Mouse (Mus musculus) hindbrain, embryonic 10.5 days (tissue): ENCODE results near the gene Gprc5c. TPM values are rescaled to one million over a fixed set of nuclear protein-coding genes. Genes with fewer than 3 reads are reported as not detected.

Source experiments
- DNase-seq: peaks from one replicate; pipeline ENCODE4 v3.0.0-alpha.2; 2017; ENCODE audit warnings: low spot score
- H3K27ac ChIP-seq: fragments of 300-500 bp; sonication (generic); 2 replicates; pipeline ENCODE4 v1.5.1; 2016; ENCODE audit warnings: mild to moderate bottlenecking, moderate library complexity
- H3K27me3 ChIP-seq: fragments of 300-500 bp; sonication (generic); 2 replicates; pipeline ENCODE4 v1.6.1; 2016; ENCODE audit warnings: mild to moderate bottlenecking; ENCODE audit not compliant: poor library complexity, insufficient read depth, severe bottlenecking
- H3K36me3 ChIP-seq: fragments of 300-500 bp; sonication (generic); 2 replicates; pipeline ENCODE4 v1.6.1; 2016; ENCODE audit warnings: mild to moderate bottlenecking, moderate library complexity
- H3K4me1 ChIP-seq: fragments of 300-500 bp; sonication (generic); replicated peaks from 2 replicates; pipeline ENCODE4 v1.6.1; 2016; ENCODE audit warnings: mild to moderate bottlenecking
- H3K4me3 ChIP-seq: fragments of 300-500 bp; sonication (generic); 2 replicates; pipeline ENCODE4 v1.5.1; 2016; ENCODE audit warnings: mild to moderate bottlenecking, moderate library complexity
- H3K9me3 ChIP-seq: fragments of 300-500 bp; sonication (generic); 2 replicates; pipeline ENCODE4 v1.6.1; 2016; ENCODE audit warnings: mild to moderate bottlenecking, moderate library complexity
- WGBS: fragments of 180-500 bp; shearing (Covaris S2); methylation state at CpG from one replicate; pipeline ENCODE4 v1.1.7; 2016; 5-methylcytosine and 5-hydroxymethylcytosine counted together
- polyA plus RNA-seq: library from polyadenylated mRNA; unstranded; fragments of >200 nt; fragmentation: Nextera tagmentation; extraction: Ambion mirVana; gene quantifications from 2 replicates; pipeline ENCODE4 v1.2.1, GENCODE M21; 2016

Gprc5c gene
- polyA plus RNA-seq, 1 experiment from 2014 or later: 31.5 TPM

- 96% methylated on average over 7 of the region's 7 CpGs for WGBS
- Histone ChIP-seq H3K27me3 (peaks cover 14% of the 10 kb centered on the region), H3K9me3 (peaks cover 10% of the 10 kb centered on the region; the same call in 1 of the 2 replicates), H3K4me1 (peaks cover 50% of the 10 kb centered on the region), H3K27ac (0 out of 2 replicates have a peak overlapping the region, but pooled peaks have one; percentile 17), H3K36me3 (no peaks in the 10 kb centered on the region), H3K4me3 (no peak overlapping the region)
- no peak for DNase-seq
Measured at GRCm38 (mm10) chr11:114818185-114818584, 32.8 kb upstream of the Gprc5c start.

GRCm38 (mm10) chr11:114819110-114819509 lies 31.8 kb upstream of the Gprc5c start:
- H3K4me1 ChIP-seq: peaks cover 59% of the 10 kb centered on the region
- H3K27ac ChIP-seq: peak overlapping the region; percentile 72
- WGBS: 10% methylated on average over 2 of the region's 2 CpGs

GRCm38 (mm10) chr11:114820444-114820843 lies 30.5 kb upstream of the Gprc5c start:
- WGBS: 29% methylated on average over 3 of the region's 3 CpGs
- Histone ChIP-seq H3K4me3 (no peak overlapping the region), H3K27ac (peak overlapping the region; percentile 72), H3K4me1 (peaks cover 54% of the 10 kb centered on the region), H3K9me3 (peaks cover 10% of the 10 kb centered on the region; the same call in 1 of the 2 replicates), H3K27me3 (peaks cover 27% of the 10 kb centered on the region), H3K36me3 (no peaks in the 10 kb centered on the region)
- no peak for DNase-seq

More at GRCm38 (mm10) chr11:114819110-114819509, 31.8 kb upstream of the Gprc5c start:
- Histone ChIP-seq H3K27me3 (peaks cover 20% of the 10 kb centered on the region), H3K4me3 (no peak overlapping the region), H3K36me3 (no peaks in the 10 kb centered on the region), H3K9me3 (peaks cover 10% of the 10 kb centered on the region; the same call in 1 of the 2 replicates)
- peak; percentile 15 for DNase-seq

- Histone ChIP-seq H3K27ac (no peak overlapping the region), H3K4me3 (no peak overlapping the region), H3K27me3 (peaks cover 31% of the 10 kb centered on the region), H3K36me3 (no peaks in the 10 kb centered on the region), H3K4me1 (peaks cover 54% of the 10 kb centered on the region), H3K9me3 (peaks cover 10% of the 10 kb centered on the region; the same call in 1 of the 2 replicates)
- no peak for DNase-seq
- WGBS: 64% methylated on average over 1 of the region's 1 CpGs
Measured at GRCm38 (mm10) chr11:114821325-114821724, 29.6 kb upstream of the Gprc5c start.

- peak overlapping the region; percentile 81 for H3K27ac ChIP-seq
- peaks cover 31% of the 10 kb centered on the region for H3K27me3 ChIP-seq
- peaks cover 58% of the 10 kb centered on the region for H3K4me1 ChIP-seq
- 50% methylated on average over 12 of the region's 12 CpGs for WGBS
- H3K36me3 ChIP-seq: no peaks in the 10 kb centered on the region
- peak overlapping the region; percentile 20; the same call in 1 of the 2 replicates for H3K4me3 ChIP-seq
- H3K9me3 ChIP-seq: peaks cover 10% of the 10 kb centered on the region; the same call in 1 of the 2 replicates
- DNase-seq: no peak
Measured at GRCm38 (mm10) chr11:114822727-114823126, 28.2 kb upstream of the Gprc5c start.

GRCm38 (mm10) chr11:114823199-114823725 lies 27.7 kb upstream of the Gprc5c start:
- peak overlapping the region; percentile 20 for H3K4me3 ChIP-seq
- whole genome bisulfite sequencing: 4% methylated on average over 11 of the region's 11 CpGs
- H3K4me1 ChIP-seq: peaks cover 59% of the 10 kb centered on the region
- peaks cover 33% of the 10 kb centered on the region for H3K27me3 ChIP-seq
- no peaks in the 10 kb centered on the region for H3K36me3 ChIP-seq
- H3K27ac ChIP-seq: peak overlapping the region; percentile 81
- peaks cover 7% of the 10 kb centered on the region; the same call in 1 of the 2 replicates for H3K9me3 ChIP-seq
- DNase-seq: peak; percentile 63

GRCm38 (mm10) chr11:114826686-114827085 lies 24.3 kb upstream of the Gprc5c start:
- Histone ChIP-seq H3K27ac (no peak overlapping the region; the same call in 1 of the 2 replicates), H3K36me3 (no peaks in the 10 kb centered on the region), H3K4me1 (peaks cover 57% of the 10 kb centered on the region), H3K27me3 (peaks cover 26% of the 10 kb centered on the region), H3K4me3 (no peak overlapping the region), H3K9me3 (no peaks in the 10 kb centered on the region)
- DNase-seq: no peak
- 56% methylated on average over 5 of the region's 5 CpGs for WGBS

GRCm38 (mm10) chr11:114829499-114830432 lies 21.2 kb upstream of the Gprc5c start:
- 7% methylated on average over 24 of the region's 24 CpGs for WGBS

GRCm38 (mm10) chr11:114830433-114830773 lies 20.5 kb upstream of the Gprc5c start:
- Histone ChIP-seq H3K36me3 (no peaks in the 10 kb centered on the region), H3K27ac (peak overlapping the region; percentile 93), H3K4me3 (peak overlapping the region; percentile 50), H3K27me3 (peaks cover 12% of the 10 kb centered on the region), H3K9me3 (no peaks in the 10 kb centered on the region), H3K4me1 (peaks cover 49% of the 10 kb centered on the region)
- no peak for DNase-seq
- 15% methylated on average over 8 of the region's 8 CpGs for WGBS

More at GRCm38 (mm10) chr11:114829499-114830432, 21.2 kb upstream of the Gprc5c start:
- Histone ChIP-seq H3K27me3 (peaks cover 15% of the 10 kb centered on the region), H3K4me3 (peak overlapping the region; percentile 50), H3K27ac (peak overlapping the region; percentile 93), H3K36me3 (no peaks in the 10 kb centered on the region), H3K4me1 (peaks cover 49% of the 10 kb centered on the region), H3K9me3 (no peaks in the 10 kb centered on the region)
- peak; percentile 83 for DNase-seq

GRCm38 (mm10) chr11:114833166-114833565 lies 17.8 kb upstream of the Gprc5c start:
- Histone ChIP-seq H3K4me3 (no peak overlapping the region), H3K27ac (no peak overlapping the region), H3K27me3 (peaks cover 6% of the 10 kb centered on the region), H3K9me3 (no peaks in the 10 kb centered on the region), H3K4me1 (peaks cover 52% of the 10 kb centered on the region), H3K36me3 (no peaks in the 10 kb centered on the region)
- 68% methylated on average over 5 of the region's 5 CpGs for WGBS
- no peak for DNase-seq

GRCm38 (mm10) chr11:114843818-114844463 lies 7.0 kb upstream of the Gprc5c start:
- H3K4me3 ChIP-seq: no peak overlapping the region; the same call in 1 of the 2 replicates

GRCm38 (mm10) chr11:114844464-114845220 lies 6.3 kb upstream of the Gprc5c start:
- Histone ChIP-seq H3K27me3 (peaks cover 12% of the 10 kb centered on the region), H3K4me3 (no peak overlapping the region; the same call in 1 of the 2 replicates), H3K4me1 (peaks cover 43% of the 10 kb centered on the region), H3K27ac (peak overlapping the region; percentile 82), H3K9me3 (0 out of 2 replicates have a peak, but pooled peaks cover 5% of the 10 kb centered on the region), H3K36me3 (no peaks in the 10 kb centered on the region)
- no peak for DNase-seq
- 69% methylated on average over 7 of the region's 7 CpGs for WGBS

More at GRCm38 (mm10) chr11:114843818-114844463, 7.0 kb upstream of the Gprc5c start:
- Histone ChIP-seq H3K4me1 (peaks cover 36% of the 10 kb centered on the region), H3K27me3 (peaks cover 5% of the 10 kb centered on the region), H3K9me3 (0 out of 2 replicates have a peak, but pooled peaks cover 5% of the 10 kb centered on the region), H3K36me3 (no peaks in the 10 kb centered on the region), H3K27ac (peak overlapping the region; percentile 82)
- DNase-seq: peak; percentile 52
- WGBS: 10% methylated on average over 8 of the region's 8 CpGs
